Mouse (Mus musculus) ZHBTc4 (cell line): ENCODE measurements at regions not wholly inside any gene's neighbourhood (a gene's known extent, or its start where the extent isn't known, plus 50 kb on each side); places are given as distances from the start of the nearest gene placed in this dataset.

ENCODE experiments used
- DNase-seq: peaks from one replicate; pipeline ENCODE4 v3.0.0-alpha.2; 2011; ENCODE audit warnings: low read depth, low spot score

DNA sequence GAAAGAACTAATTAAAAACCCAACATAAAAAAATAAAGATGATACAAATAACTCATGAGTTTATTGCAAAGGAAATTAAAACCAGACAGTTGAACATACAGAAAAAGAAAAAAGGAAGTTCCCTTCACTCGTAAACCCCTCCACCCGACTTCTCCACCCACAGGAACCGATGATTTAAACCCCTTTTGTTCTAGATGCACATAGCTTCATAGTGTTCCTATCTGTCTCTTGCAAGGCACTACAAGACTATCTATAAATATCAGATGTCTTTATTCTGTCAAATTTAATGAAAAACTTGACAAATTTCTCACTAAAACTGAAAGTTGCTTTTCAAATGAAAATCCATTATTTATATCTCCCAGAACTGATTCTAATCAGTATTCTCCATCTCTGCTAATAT is 100.2 kb downstream of the Kctd12 start:
- DNase-seq = no peak

DNA sequence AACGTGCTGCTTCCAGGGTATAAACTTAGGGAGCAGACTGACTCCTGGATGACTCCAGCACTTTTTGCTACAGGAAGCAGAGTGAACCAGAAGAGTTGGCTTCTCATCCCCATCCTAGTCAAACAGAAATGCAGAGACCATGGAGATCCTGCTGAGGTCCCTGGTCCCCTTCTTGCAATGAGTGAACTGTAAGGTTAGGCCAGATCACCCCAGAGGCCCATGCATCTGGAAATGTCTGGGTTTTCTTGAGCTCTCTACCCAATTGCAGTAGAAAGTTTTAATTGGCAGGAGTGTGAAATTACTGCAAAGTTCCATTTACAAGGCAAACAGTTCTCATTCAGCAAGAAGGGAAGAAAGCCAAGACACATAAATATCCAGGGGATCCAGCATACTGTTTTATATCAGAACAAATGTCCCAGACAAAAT is 101.8 kb downstream of the Kctd12 start:
- DNase-seq = no peak

DNA sequence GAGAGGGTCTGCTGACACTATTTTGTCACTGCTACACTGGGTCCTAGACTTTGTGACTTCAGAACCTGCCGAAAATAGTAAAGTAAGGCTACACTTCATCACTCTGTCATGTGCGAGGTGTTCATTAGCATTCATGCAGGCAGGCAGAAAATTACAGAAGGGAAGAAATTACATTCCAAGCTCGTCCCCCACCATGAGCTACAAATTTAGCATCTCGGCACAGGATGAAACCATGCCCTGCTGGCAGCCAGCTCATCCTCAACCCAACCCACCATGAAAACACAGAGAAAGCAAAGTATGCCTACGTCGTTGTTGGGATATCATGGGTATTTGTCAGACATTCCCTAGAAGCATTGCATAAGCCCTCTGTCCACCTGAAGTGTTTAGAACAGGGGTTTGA is 103.9 kb downstream of the Kctd12 start:
- DNase-seq = no peak

DNA sequence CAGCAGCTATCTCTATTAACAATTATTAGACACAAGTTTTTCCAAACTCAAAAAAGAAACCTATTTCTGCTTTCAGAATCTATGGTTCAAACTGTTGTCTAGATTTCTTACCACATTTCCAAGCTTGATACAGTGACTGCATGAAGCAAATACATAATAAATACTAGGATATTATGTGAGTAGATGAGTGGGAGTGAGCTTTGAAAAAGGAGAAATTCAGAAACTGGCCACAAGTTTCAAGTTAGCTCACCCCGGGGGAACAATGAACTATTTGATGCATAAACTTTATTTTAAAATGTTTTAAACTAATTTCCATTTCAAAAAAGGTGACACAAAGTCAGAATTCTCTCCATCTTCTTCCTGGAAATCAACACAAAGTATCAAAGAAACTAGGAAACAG is 114.3 kb downstream of the Kctd12 start:
- no peak for DNase-seq

DNA sequence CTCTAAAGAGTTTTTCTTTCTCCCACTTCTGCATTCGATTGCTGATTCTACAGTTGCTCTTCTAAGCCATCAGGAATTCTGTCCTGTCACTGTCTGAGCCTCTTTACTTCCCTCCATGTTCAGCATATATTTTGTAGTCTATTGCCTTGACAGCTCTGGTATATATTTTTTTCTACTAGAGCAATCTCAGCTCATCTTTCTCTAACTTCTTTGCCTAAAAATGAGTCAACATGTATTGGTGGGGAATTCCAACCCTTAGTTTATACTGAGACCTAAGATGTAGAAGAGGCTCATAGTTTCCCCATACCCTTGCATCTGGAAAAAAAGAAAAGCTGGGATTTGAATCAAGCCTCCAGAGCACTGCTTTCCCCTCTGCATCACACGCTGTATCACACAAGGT is 114.7 kb downstream of the Kctd12 start:
- no peak for DNase-seq

DNA sequence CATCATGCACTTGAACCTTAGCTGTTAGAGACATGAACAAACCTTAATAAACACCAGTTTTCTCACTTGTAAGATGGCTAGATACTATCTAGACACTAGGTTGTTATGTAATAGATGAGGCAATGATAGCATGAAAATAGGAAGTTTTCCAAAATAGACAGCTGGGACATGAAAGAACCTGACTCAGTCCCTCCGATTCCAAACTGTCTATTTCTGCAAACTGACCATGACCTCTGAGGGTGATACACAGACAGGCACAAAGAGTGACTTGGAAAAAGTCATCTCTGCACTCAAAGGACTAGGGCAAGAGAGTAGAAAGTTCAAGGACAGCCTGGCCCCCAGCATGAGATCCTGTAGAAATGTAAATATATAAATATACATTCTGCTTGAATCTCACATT is 115.9 kb downstream of the Kctd12 start:
- no peak for DNase-seq

DNA sequence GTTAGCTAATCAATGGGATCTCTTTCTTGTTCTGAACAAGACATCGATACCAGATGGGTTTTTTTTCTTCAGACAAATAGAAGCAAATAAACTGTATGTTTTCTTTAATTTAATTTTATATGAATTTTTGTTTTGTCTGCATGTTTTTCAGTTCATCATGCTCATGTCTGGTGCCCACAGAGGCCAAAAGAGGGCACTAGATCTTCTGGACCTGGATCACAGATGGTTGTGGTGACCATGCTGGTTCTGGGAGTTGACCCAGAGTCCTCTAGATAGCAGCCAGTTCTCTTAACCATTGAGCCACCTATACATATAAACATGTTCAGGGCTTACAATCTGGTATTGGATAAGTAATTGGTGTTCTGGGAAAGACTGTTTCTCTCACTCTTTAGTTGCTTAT is 120.7 kb downstream of the Kctd12 start:
- DNase-seq = no peak

DNA sequence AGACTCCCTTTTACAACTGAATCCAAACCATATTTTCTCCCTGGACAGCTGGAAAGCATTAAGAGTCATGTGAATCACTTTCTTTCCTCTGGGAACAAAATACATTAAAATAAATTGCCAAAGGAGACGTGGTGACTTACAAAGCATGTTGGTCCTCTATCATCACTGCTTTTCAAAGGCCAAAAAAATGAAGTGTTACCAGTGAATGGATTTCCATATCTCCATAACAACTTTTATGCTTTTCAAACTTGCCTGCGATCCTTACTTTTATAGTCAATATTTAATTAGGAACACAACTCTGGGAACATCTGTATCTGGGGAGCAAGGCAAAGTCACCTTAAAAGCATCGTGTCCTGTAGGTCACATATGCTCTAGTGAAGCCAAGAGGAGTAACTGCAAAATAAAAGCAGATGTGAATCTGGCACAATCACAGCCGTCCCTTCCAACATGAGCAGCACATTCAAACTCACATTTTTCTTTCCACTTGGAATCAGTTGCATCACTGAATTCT is 123.0 kb downstream of the Kctd12 start:
- DNase-seq = no peak

DNA sequence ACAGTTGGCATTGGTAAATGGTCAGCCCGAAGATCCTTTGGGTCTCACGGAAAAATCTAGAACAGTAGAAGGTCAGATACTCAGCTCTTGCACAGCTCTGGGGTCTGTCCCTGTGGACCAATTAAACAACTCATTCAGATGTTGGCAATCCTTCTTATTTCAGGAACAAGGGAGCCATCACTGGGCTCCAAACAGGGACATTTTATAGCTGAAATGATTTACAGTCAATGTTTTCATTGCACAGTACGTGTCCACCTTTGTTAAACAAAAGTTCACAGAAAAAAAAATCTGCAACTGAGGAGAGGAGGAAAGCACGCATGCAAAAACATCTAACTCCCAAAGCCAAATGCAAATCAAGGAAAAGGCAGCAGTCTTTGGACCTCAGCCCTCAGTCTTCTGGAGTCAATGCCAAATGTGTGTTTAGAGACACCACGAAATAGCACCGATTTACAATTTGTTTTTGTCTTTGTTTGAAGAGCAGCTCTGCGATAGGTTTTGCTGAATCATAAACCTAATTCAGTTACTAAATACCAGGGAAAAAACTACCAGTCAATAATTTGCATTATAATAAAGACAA is 127.1 kb downstream of the Kctd12 start:
- DNase-seq = peak; percentile 13

DNA sequence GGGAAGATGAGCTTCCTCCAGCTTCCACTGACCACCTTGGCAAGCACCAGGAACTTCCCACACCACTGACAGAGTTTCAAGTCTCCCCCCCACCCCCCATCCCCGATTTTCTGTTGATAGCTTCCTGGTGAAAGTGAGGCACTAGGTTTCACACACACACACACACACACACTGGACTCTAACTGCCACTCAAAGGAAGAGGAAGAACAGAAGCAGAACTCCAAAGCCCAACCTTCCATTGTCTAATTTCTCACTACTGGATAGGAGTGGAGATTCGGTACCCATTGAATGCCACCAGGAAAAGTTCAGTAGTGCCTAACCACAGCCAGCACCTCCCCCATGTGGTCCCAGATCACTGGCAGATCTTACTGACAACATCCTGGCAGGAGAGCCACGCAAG is 138.7 kb downstream of the Kctd12 start:
- DNase-seq = no peak

DNA sequence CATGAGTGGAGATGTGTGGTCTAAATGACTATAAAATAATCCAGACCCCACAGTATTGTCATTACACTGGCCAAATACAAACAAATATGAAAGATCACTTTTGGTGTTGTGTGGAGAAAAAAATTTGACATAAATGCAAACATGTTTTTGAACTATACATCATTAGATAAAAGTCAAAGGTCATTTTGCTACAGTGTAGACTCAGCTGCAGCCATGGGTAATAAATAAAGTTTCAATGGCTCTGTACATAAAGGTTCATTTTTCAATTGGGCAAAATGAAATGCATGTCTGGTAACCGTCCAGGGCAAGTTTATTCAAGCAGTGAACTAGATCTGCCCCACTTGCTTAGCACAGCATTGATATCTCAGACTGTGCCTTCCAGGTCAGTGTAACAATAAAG is 144.8 kb downstream of the Kctd12 start:
- DNase-seq = no peak

DNA sequence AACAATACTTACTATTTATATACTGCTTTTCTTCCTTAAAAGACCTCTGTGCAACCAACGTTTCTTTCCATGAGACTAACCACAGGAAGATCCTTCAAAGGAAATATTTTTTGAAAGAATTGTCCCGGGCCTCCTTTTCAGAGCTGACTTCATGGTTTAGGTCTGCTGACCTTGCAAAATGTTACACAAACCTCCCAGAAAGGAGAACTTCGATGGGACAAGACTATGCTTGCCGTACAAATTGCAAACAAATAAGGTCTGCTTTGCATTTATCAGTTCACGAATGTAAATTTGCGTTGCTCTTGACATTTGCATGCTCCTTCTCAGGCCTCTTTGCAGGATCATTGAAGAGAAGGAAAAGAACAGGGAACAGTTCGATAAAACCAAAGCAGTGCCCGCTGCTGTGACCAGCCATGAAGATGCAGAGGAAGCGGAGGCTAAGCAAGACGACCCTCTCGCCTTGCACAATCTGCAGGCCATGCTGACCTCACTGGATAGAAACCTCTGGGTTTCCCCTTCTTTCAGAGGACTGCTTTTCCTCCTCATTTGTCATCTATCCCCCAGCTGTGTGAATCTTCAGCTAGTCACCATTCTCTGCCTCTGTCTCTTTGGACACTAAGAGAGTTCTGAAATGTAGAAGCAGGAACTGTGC is 147.2 kb downstream of the Kctd12 start:
- no peak for DNase-seq

DNA sequence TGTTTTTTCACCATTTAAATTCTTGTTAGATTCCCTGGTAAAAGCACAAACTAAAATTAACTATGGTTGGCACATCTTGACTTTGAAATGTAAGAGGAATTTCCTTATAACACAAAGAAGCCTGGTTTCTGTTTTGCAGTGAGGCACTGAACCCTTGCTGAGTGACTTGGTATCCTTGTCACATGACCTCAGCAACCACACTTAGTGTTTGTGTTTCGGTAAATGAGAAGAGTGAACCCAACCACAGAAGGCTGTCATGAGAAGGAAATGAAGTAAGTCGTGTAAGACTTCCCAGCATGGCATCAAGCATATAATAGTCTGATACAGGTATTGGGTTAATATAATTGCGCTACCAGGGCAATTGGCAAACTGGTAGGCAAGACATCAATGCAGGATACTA is 154.0 kb downstream of the Kctd12 start:
- no peak for DNase-seq

DNA sequence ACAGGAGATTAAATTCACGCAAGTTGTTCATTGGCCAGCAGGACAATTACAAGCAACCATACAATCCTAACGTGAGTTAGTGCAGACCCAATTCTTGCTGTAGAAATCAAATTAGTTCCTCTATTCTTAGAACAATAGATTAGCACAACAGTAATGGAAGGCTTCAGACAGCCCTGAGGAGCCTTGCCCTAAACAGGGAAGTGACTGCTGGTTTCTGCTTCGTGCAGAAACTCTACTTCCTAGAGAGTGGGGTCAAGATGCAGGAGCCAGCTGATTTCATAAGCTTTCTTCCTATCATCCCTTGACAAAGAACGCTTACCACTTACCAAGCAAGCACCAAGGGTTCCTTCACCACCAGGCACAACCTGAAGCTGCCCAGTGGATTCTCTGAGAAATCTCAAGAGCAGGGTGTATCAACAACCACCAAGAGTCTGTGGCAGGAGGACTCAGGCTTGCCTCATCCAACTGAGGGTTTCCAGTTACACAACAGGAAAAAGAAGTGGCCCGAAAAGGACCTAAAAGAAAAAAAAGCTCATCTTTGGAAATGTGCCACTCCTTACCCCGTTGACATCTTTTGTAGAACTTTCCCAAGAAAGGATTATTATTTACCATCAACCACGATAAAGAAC is 154.6 kb downstream of the Kctd12 start:
- no peak for DNase-seq

DNA sequence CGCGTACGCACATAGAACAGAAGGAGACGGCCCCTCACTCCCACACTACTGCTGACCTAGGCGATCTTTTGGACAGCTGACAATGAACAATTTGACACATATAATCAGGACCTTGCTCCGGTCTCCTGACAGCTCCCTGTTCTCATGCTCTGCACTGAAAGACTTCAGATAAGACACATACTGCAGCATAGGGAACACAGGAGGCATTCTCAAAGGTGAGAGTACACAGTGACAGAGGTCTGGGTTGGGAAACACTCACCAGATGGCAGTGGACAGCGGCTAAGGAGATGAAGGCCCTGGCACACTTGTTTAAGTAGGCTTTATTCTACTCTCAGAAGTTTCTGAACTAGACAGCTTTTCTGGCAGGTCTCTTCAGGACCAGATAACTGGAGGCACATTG is 156.9 kb downstream of the Kctd12 start:
- DNase-seq = no peak

DNA sequence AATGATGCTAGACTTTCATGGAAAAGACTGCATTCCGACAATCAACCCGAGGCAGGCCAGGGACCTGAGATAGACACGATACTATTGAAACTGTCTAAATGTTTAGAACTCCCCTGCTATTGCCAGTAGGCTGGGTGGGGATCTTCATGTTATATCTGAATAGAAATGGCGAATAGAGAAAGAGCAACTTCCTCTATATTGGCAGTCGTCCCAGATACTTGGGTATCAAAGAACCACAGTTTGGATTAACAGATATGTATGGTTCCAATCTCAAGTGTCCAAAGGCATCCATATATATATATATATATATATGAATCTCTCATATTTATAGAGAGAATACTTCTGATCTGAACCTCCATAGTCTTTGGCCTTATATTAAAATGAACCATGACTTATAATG is 161.8 kb downstream of the Kctd12 start:
- DNase-seq = no peak

DNA sequence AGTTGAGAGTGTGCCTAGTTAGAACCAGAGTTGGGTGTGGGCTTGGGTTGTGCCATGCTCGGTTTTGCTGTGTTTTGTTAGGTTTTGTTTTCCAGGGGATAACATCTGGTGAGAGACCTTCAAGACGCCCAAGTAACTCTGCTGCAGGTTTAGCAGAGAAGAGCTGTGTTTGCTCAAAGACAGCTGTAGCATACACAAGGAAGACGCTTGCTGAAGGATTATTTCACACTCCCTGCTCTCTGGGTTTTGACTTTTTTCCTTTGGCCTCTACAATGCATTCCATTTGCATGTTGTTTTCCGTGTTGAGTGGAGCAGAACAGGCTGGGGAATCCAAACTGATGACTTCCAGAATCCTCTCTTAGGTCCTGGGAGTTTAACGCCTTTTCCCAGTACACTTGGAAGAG is 170.8 kb downstream of the Kctd12 start:
- DNase-seq = no peak

DNA sequence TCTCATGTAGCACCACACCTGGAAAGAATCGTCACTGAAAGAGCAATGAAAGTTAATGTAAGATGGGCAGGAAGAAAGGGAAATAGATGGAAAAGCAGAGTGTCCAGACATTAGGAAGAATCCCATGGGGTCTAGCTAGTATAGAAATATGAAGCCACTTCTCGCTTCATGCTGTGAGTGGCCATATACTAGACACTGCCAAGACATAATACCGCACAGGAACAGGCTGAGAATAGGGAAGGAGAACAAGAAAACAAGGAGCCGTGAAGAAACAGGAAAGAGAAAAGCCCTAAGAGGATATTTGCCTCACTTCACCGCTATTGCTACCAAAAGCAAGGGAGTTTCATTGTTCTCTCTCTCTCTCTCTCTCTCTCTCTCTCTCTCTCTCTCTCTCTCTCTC is 171.4 kb downstream of the Kctd12 start:
- no peak for DNase-seq

DNA sequence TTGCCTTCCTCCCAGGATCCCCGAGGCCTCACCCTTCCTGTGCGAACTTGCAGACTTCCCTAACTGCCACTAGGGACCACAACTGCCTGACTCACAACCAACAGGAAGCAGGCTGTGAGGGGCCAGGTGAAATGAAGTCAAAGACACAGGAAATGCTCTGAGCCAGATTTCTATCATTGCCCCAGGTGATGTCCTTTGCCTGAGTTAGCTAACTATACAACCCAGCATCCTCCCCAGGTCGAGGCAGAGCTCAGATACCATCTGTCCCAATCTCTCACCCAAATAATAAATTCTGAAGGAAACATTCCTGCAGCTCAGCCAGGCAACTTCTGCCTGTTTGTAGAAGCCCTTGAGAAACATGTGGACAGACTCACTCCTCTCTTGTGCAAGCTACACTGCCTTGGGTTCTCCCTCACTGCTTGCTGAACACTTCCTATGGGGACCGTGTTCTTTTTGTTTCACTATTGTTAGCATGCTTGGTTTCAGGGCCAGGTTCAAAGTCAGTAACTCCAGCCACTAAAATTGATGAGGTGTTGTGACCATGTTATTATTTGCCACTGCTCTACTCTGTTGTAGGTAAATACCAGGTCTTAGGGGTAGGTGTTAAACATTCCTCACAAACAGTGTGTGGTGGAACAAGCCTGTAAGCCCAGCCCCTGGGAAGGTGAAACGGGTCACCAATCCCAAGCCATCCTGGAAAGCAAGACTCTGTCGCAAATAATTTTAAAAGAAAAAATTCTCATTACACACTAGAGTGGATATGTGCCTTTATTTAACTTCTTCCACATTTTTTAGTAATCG is 172.1 kb downstream of the Kctd12 start:
- peak; percentile 13 for DNase-seq

DNA sequence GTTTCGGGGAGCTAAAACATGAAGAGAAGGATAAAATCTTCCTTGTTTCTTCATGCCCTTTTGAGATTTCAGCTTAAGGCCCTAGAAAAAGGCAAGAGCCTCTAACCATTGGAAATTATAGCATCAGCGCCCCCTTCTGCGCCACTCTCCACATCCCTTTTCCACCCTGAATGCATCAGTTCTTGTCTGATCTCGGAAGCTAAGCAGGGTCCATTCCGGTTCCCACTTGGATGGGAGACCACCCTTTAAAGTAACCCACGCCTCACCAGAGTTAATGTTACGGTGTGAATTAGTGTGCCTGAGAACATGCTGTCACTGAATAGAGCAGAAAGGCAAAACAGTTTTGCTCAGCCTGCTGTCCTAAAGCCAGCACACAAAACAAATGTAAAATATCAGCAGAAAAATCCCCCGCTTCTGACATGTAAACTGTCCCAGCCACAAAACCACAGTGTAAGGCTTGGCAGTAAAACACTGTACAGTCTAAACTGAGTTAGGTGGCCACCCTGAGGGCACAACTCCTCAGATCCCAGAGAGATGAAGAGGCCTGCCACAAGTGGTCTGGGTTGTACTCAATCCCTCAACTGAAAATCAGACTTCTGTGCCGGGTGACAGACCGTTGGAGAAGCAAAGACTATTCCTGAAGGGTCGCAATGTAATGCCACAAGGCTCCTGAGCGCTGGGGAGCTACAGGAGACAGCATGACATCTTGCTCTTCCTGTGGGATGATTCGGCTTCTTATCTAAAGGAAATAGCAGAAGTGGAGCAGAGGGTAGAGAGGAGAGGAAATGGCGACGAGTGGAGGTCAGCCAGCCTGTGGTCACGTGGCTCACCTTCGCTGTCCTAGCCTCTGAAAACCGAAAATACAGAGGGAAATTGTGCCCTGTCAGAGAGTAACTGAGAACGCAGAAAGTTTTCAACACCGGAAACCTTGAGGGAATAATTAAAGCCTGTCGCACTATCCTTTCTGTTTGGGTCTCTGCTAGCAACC is 176.2 kb downstream of the Kctd12 start:
- DNase-seq = peak; percentile 37

DNA sequence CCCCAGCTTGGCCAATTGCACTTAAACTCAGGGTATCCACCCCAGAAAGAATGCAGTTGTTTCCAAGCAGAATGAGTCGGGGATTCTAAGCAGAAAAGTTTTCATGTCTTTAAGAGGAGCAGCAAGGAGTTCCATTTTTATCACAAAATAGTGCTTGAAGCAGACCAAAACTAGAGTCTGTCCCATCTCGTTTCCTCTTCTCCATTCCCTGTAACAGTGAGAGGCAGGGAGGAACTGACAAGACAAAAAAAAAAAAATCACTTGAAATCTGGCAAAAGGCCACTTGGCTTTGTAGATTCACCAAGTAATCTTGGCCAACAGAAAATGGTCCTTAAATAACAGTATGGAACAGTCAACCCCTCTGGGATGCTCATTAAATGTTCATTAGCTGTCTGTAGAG is 186.8 kb downstream of the Kctd12 start:
- DNase-seq = no peak
